Mouse (Mus musculus) liver, postnatal 0 days (tissue): ENCODE data around the gene Slc26a10. TPM values are rescaled to one million over a fixed set of nuclear protein-coding genes. Genes with fewer than 3 reads are reported as not detected.
"Not testable (repeated sequence)": the region's sequence is repeated elsewhere in the genome, so short reads cannot be mapped to it uniquely, and the experiment has no call there.

Source experiments
- ATAC-seq: fragments of 200-750 bp; cut with Nextera tagmentation; 2 replicates; pipeline ENCODE4 v1.8.0; 2017; ENCODE audit warnings: mild to moderate bottlenecking, moderate library complexity
- DNase-seq: peaks from one replicate; pipeline ENCODE4 v3.0.0-alpha.2; 2016
- H3K27ac ChIP-seq: fragments of 300-500 bp; sonication (generic); 2 replicates; pipeline ENCODE4 v1.5.1; 2014; ENCODE audit warnings: antibody characterized with exemption, moderate library complexity, mild to moderate bottlenecking, low read depth
- H3K27me3 ChIP-seq: fragments of 300-500 bp; sonication (generic); 2 replicates; pipeline ENCODE4 v1.6.1; 2014; ENCODE audit warnings: low read length, control low read depth, mixed read lengths; ENCODE audit not compliant: insufficient read depth
- H3K36me3 ChIP-seq: fragments of 300-500 bp; sonication (generic); replicated peaks from 2 replicates; pipeline ENCODE4 v1.6.1; 2014; ENCODE audit warnings: mild to moderate bottlenecking, control low read depth, low read length, moderate library complexity, mixed read lengths; ENCODE audit not compliant: insufficient read depth
- H3K4me1 ChIP-seq: fragments of 300-500 bp; sonication (generic); 2 replicates; pipeline ENCODE4 v1.6.1; 2014; ENCODE audit warnings: antibody characterized with exemption, mild to moderate bottlenecking, control low read depth; ENCODE audit not compliant: insufficient read depth
- H3K4me2 ChIP-seq: fragments of 300-500 bp; sonication (generic); 2 replicates; pipeline ENCODE4 v1.6.1; 2014; ENCODE audit warnings: low read depth, mild to moderate bottlenecking, low read length, moderate library complexity, mixed read lengths
- H3K4me3 ChIP-seq: fragments of 300-500 bp; sonication (generic); 2 replicates; pipeline ENCODE4 v1.5.1; 2014; ENCODE audit warnings: low read depth, low read length
- H3K9ac ChIP-seq: fragments of 300-500 bp; sonication (generic); replicated peaks from 2 replicates; pipeline ENCODE4 v1.6.1; 2014; ENCODE audit warnings: mild to moderate bottlenecking, moderate library complexity
- H3K9me3 ChIP-seq: fragments of 300-500 bp; sonication (generic); 2 replicates; pipeline ENCODE4 v1.6.1; 2016; ENCODE audit warnings: mild to moderate bottlenecking, control low read depth, low read length, mixed read lengths
- CTCF ChIP-seq: sonication (generic); IDR thresholded peaks from 2 replicates; pipeline ENCODE4 v1.5.1; 2016; ENCODE audit warnings: antibody characterized with exemption, low read depth
- EP300 ChIP-seq: IDR thresholded peaks from 2 replicates; pipeline ENCODE4 v1.6.1; 2016; ENCODE audit warnings: antibody characterized with exemption, low read depth, mild to moderate bottlenecking
- WGBS: fragments of 180-500 bp; shearing (Covaris S2); extraction: QIAGEN DNeasy Blood & Tissue Kit; methylation state at CpG from one replicate; pipeline ENCODE4 v1.1.7; 2014; ENCODE audit not compliant: insufficient replicate concordance; 5-methylcytosine and 5-hydroxymethylcytosine counted together
- polyA plus RNA-seq: library from polyadenylated mRNA; unstranded; fragments of >200 nt; fragmentation: Nextera tagmentation; extraction: Ambion mirVana; gene quantifications from 2 replicates; pipeline ENCODE4 v1.2.1, GENCODE M21; 2015

Slc26a10 gene
- polyA plus RNA-seq, 1 experiment from 2014 or later = 2.0 TPM

DNA sequence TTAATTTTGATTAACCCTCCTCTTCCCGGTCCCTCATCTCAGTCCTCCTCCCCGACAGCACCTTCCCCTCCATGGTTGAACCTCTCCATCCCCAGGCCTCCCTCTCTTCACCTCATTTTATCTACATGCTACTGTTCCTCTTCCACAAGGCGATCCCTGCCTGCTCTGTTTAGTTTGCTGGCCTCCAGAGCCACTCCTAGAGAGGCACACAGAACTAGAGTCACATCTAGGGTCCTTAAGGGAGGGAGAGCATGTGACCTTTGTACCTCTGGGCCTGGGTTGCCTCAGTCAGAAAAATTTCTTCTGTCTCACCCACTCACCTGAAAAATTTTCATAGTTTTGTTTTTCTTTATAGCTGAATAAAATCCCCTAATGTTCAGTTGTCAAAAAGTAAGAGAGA lies 42.5 kb downstream of the Slc26a10 start:
- Histone ChIP-seq H3K4me3 (no peak overlapping the region), H3K27ac (peak overlapping the region; percentile 75), H3K9me3 (no peaks in the 10 kb centered on the region), H3K36me3 (no peaks in the 10 kb centered on the region), H3K4me2 (no peak overlapping the region), H3K9ac (no peak overlapping the region), H3K27me3 (no peaks in the 10 kb centered on the region), H3K4me1 (peaks cover 32% of the 10 kb centered on the region)
- DNase-seq (no peak), ATAC-seq (no peak)
- WGBS = 68% methylated on average over 3 of the region's 3 CpGs
- TF ChIP-seq CTCF (no peak), EP300 (no peak)

- H3K4me2 ChIP-seq = 0 out of 2 replicates have a peak overlapping the region, but pooled peaks have one; percentile 38
- 33% methylated on average over 4 of the region's 4 CpGs for WGBS
- ATAC-seq = peak; percentile 4
Observed at GRCm38 (mm10) chr10:127136510-127136909, 43.9 kb downstream of the Slc26a10 start.

DNA sequence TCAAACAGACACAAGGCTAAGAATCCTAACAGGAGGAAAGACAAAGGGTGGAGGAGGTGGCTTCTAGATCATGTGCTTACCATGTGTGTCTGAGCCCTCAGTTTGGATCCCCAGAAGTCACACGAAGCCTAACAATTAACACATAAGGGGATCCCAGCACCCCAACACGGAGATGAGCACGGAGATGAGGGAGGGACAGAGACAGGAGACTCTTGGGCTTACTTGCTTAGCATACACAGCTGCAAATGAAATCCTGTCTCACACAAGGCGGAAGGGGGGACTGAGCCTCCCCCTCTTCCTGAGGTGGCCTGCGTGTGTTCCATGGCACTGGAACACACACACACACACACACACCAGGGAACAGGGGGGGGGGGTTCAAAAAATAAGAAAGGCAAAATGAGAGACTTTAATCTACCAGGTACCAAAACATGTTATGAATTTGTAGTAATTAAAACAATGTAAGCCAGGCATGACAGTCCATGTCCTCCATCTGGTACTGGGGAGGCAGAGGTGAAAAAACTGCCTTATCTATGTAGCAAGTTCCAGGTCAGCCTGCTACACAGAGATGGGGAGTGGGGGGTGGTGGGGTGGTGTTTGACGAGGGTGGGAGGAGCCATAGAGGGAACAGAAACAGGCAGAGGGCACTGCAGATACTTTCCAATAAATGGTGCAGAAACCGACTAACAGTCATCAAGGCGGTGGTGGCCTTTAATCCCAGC lies 45.2 kb downstream of the Slc26a10 start:
- Histone ChIP-seq H3K27ac (peak overlapping the region; percentile 75), H3K4me1 (peaks cover 32% of the 10 kb centered on the region), H3K4me3 (no peak overlapping the region), H3K9ac (peak overlapping the region; percentile 50; the same call in 1 of the 2 replicates), H3K9me3 (no peaks in the 10 kb centered on the region), H3K4me2 (peak overlapping the region; percentile 38; the same call in 1 of the 2 replicates), H3K27me3 (no peaks in the 10 kb centered on the region), H3K36me3 (no peaks in the 10 kb centered on the region)
- ATAC-seq = peak; percentile 73
- WGBS = 18% methylated on average over 8 of the region's 8 CpGs
- peak; percentile 65 for DNase-seq
- TF ChIP-seq CTCF = no peak
- no peak for TF ChIP-seq EP300

More at GRCm38 (mm10) chr10:127136510-127136909, 43.9 kb downstream of the Slc26a10 start:
- Histone ChIP-seq H3K27ac (peak overlapping the region; percentile 75), H3K27me3 (no peaks in the 10 kb centered on the region), H3K4me1 (peaks cover 32% of the 10 kb centered on the region), H3K36me3 (no peaks in the 10 kb centered on the region), H3K4me3 (no peak overlapping the region), H3K9ac (no peak overlapping the region; the same call in 1 of the 2 replicates), H3K9me3 (no peaks in the 10 kb centered on the region)
- DNase-seq = no peak
- no peak for TF ChIP-seq CTCF
- no peak; the same call in 1 of the 2 replicates for TF ChIP-seq EP300

- not testable (repeated sequence) for H3K4me2 ChIP-seq, H3K36me3 ChIP-seq, H3K4me3 ChIP-seq, H3K9me3 ChIP-seq, H3K27me3 ChIP-seq, H3K9ac ChIP-seq, DNase-seq, ATAC-seq
- peaks cover 32% of the 10 kb centered on the region for H3K4me1 ChIP-seq
- peak overlapping the region; percentile 75; the same call in 1 of the 2 replicates for H3K27ac ChIP-seq
- TF ChIP-seq CTCF = peak; percentile 64
- WGBS = 78% methylated on average over 3 of the region's 3 CpGs
Observed at GRCm38 (mm10) chr10:127134394-127135035, 45.9 kb downstream of the Slc26a10 start.

GRCm38 (mm10) chr10:127132469-127132868 lies 48.0 kb downstream of the Slc26a10 start:
- TF ChIP-seq CTCF (no peak), EP300 (no peak)
- ATAC-seq (no peak), DNase-seq (no peak)
- Histone ChIP-seq H3K4me2 (no peak overlapping the region), H3K27ac (no peak overlapping the region), H3K4me1 (peaks cover 35% of the 10 kb centered on the region), H3K9ac (no peak overlapping the region), H3K4me3 (no peak overlapping the region), H3K27me3 (no peaks in the 10 kb centered on the region), H3K36me3 (no peaks in the 10 kb centered on the region), H3K9me3 (no peaks in the 10 kb centered on the region)
- 64% methylated on average over 5 of the region's 5 CpGs for WGBS

- TF ChIP-seq EP300 = no peak
- TF ChIP-seq CTCF = no peak
- no peaks in the 10 kb centered on the region for H3K27me3 ChIP-seq
- H3K4me1 ChIP-seq = peaks cover 29% of the 10 kb centered on the region
- 37% methylated on average over 4 of the region's 4 CpGs for WGBS
- no peak overlapping the region for H3K4me3 ChIP-seq
- H3K9ac ChIP-seq = no peak overlapping the region
- no peaks in the 10 kb centered on the region for H3K36me3 ChIP-seq
- H3K27ac ChIP-seq = no peak overlapping the region
- no peak overlapping the region for H3K4me2 ChIP-seq
- no peaks in the 10 kb centered on the region for H3K9me3 ChIP-seq
- DNase-seq (no peak), ATAC-seq (no peak)
Observed at GRCm38 (mm10) chr10:127129431-127129830, 51.0 kb downstream of the Slc26a10 start.
